Mouse (Mus musculus): ENCODE data around the gene Gabrb3.

Gabrb3 gene

GRCm38 (mm10) chr7:57419392-57419791 is at the start of gene Gabrb3:
TSS of gene Gabrb3 (plus strand) at chr7:57419692.
- DNase-seq (ENCODE audit: low read depth, low spot score): no peak

GRCm38 (mm10) chr7:57384112-57384511 is 35.4 kb upstream of the Gabrb3 start:
- no peak for DNase-seq (ENCODE audit: low read depth, low spot score)

- DNase-seq (ENCODE audit: low read depth, low spot score): no peak
Measured at GRCm38 (mm10) chr7:57386517-57387340, 32.8 kb upstream of the Gabrb3 start, which contains the start of gene Gabrg3. TSS of gene Gabrg3 (minus strand) at chr7:57387188.

GRCm38 (mm10) chr7:57387341-57387654 is 32.2 kb upstream of the Gabrb3 start:
- DNase-seq (ENCODE audit: low read depth, low spot score): no peak

- DNase-seq (ENCODE audit: low read depth, low spot score): no peak
Measured at GRCm38 (mm10) chr7:57390046-57390445, 29.4 kb upstream of the Gabrb3 start.

GRCm38 (mm10) chr7:57393551-57393950 is 25.9 kb upstream of the Gabrb3 start:
- no peak for DNase-seq (ENCODE audit: low read depth, low spot score)

- DNase-seq (ENCODE audit: low read depth, low spot score): no peak
Measured at GRCm38 (mm10) chr7:57411163-57411562, 8.3 kb upstream of the Gabrb3 start.

- no peak for DNase-seq (ENCODE audit: low read depth, low spot score)
Measured at GRCm38 (mm10) chr7:57412896-57413295, 6.6 kb upstream of the Gabrb3 start.

GRCm38 (mm10) chr7:57421044-57421443 is 1.6 kb downstream of the Gabrb3 start:
- no peak for DNase-seq (ENCODE audit: low read depth, low spot score)

GRCm38 (mm10) chr7:57422675-57423074 is 3.2 kb downstream of the Gabrb3 start:
- no peak for DNase-seq (ENCODE audit: low read depth, low spot score)

GRCm38 (mm10) chr7:57448239-57448638 is 28.7 kb downstream of the Gabrb3 start:
- DNase-seq (ENCODE audit: low read depth, low spot score): no peak

- no peak for DNase-seq (ENCODE audit: low read depth, low spot score)
Measured at GRCm38 (mm10) chr7:57460354-57460753, 40.9 kb downstream of the Gabrb3 start.

- no peak for DNase-seq (ENCODE audit: low read depth, low spot score)
Measured at GRCm38 (mm10) chr7:57471316-57471715, 51.8 kb downstream of the Gabrb3 start.

GRCm38 (mm10) chr7:57473811-57474525 is 54.5 kb downstream of the Gabrb3 start:
- DNase-seq (ENCODE audit: low read depth, low spot score): no peak

- DNase-seq (ENCODE audit: low read depth, low spot score): no peak
Measured at GRCm38 (mm10) chr7:57482896-57483295, 63.4 kb downstream of the Gabrb3 start.

GRCm38 (mm10) chr7:57486907-57487306 is 67.4 kb downstream of the Gabrb3 start:
- no peak for DNase-seq (ENCODE audit: low read depth, low spot score)

- no peak for DNase-seq (ENCODE audit: low read depth, low spot score)
Measured at GRCm38 (mm10) chr7:57491795-57492194, 72.3 kb downstream of the Gabrb3 start.

GRCm38 (mm10) chr7:57502809-57503208 is 83.3 kb downstream of the Gabrb3 start:
- no peak for DNase-seq (ENCODE audit: low read depth, low spot score)

GRCm38 (mm10) chr7:57508860-57509632 is 89.6 kb downstream of the Gabrb3 start:
- DNase-seq (ENCODE audit: low read depth, low spot score): no peak

- no peak for DNase-seq (ENCODE audit: low read depth, low spot score)
Measured at GRCm38 (mm10) chr7:57509681-57510141, 90.2 kb downstream of the Gabrb3 start, which contains the start of gene Gabra5. TSS of gene Gabra5 (minus strand) at chr7:57510059.

- DNase-seq (ENCODE audit: low read depth, low spot score): no peak
Measured at GRCm38 (mm10) chr7:57512955-57513354, 93.5 kb downstream of the Gabrb3 start.

- DNase-seq (ENCODE audit: low read depth, low spot score): no peak
Measured at GRCm38 (mm10) chr7:57529451-57529850, 110.0 kb downstream of the Gabrb3 start.
